Mouse (Mus musculus): ENCODE measurements around the gene Dhrs11.

DNA sequence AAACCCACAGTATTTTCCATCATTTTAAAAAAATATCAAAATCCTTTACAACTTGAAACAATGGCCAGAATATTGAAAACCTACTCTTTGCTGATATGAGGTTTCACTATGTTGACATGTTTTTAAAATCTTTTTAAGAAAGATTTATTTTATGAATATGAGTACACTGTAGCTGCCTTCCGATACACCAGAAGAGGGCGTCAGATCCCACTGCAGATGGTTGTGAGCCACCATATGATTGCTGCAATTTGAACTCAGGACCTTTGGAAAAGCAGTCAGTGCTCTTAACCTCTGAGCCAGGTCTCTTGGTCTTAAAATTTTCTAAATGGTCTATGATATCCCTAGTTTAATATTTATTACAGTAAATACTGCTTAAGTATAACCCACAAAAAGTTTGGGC, 10.5 kb upstream of the Dhrs11 start:
- no peak for TF ChIP-seq CTCF (IDR thresholded peaks at IDR 0.05; ENCODE audit: control insufficient read depth, insufficient read depth, insufficient replicate concordance, low read depth, low read length)
- no peak for TF ChIP-seq POLR2A (IDR thresholded peaks at IDR 0.05; ENCODE audit: control insufficient read depth, low read depth, low read length)

Data from testis, adult 2 months (tissue).